Mouse (Mus musculus) ES-E14 (cell line): ENCODE results near the gene Cep164.
A peak's percentile ranks its signal among the peaks of the same experiment; 100 is the strongest.

Source experiments
- HCFC1 ChIP-seq: IDR thresholded peaks from 2 replicates; pipeline ENCODE4 v1.6.1; 2012; ENCODE audit warnings: low read length, inconsistent platforms, borderline replicate concordance; ENCODE audit not compliant: insufficient read depth
- MAFK ChIP-seq: IDR thresholded peaks from 2 replicates; pipeline ENCODE4 v1.6.1; 2014; ENCODE audit warnings: mild to moderate bottlenecking, low read depth, low read length, inconsistent platforms; ENCODE audit not compliant: insufficient read depth
- ZC3H11A ChIP-seq: IDR thresholded peaks from 2 replicates; pipeline ENCODE4 v1.6.1; 2012; ENCODE audit warnings: low read depth, mild to moderate bottlenecking, inconsistent platforms, low read length, borderline replicate concordance
- ZNF384 ChIP-seq: IDR thresholded peaks from 2 replicates; pipeline ENCODE4 v1.6.1; 2012; ENCODE audit warnings: low read depth, low read length, inconsistent platforms

DNA sequence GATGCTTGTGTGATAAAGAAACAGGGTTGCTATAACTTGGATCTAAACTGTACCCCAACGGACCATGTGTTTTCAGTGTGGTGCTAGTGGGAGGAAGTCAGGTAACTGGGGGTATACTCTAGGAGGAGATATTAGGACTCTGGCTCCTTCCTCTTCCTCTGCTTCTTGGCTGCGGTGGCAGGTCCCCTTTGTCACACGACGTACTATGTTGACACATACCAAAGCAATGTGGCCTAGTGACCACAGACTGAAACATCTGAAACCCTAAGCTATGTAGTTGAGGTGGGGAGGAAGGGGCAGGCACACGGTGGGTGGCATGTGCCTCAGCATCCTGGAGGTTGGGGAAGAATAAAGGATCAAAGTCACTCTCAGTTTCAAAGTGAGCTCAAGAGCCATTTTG lies 22.8 kb upstream of the Cep164 start:
- no peak for TF ChIP-seq MAFK
- TF ChIP-seq ZC3H11A: no peak
- no peak for TF ChIP-seq HCFC1
- TF ChIP-seq ZNF384: 0 out of 2 replicates have a peak, but pooled peaks have one; percentile 56
